Mouse (Mus musculus): ENCODE data around the gene S1pr2. TPM values are rescaled to one million over a fixed set of nuclear protein-coding genes. Genes with fewer than 3 reads are reported as not detected.

The S1pr2 gene
- polyA plus RNA-seq (2012; rRNA removed) (1.2 and 1.3 TPM in 2 replicates), polyA plus RNA-seq (2014; fragmentation: Nextera tagmentation; extraction: Ambion mirVana) (2.3 and 3.0 TPM in 2 replicates)

DNA sequence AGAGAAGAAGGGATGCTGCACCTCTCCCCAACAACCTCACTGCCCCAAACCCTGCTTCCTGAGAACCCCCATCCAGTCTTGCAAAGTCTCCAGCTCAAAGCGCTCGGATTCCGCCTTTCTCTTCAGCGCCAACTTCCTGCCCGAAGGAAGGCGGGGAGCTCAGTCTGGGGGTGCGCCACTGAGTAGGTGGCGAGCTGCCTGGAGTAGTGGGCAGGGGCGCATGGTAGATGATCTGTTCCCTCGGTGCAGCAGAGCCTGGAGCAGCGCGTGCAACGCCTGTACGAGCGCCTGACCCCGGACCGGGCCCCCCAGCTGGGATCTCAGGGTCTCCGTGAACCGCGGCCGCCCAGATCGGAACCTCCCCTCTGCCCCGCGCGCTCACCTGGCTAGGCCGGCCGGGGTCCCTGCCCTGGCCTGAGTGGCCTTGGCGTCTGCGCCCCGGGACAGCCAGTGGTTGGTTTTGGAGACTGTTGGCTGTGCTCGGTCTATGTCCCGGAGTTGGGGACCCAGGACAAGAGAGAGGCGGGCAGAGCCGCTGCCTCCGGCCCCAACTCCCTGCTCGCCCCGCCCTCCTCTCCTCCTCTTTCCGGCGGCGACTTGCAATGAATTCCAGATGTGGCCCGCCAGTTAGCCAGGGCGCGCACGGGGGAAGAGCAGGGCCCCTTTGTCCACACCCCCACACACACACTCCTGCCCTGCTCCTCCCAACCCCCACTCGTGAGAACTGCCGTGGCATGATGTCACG lies at the start of gene S1pr2:
S1pr2 (minus strand) TSS at position 566 of the 745 bp plus-strand sequence.
- Histone ChIP-seq H3K4me2 (ENCODE audit: low read depth) (peak within 1 kb of the TSS; percentile 90), H3K27me3 (ENCODE audit: control insufficient read depth, insufficient read depth, low read length) (no peaks in the 10 kb centered on the region), H3K9me3 (ENCODE audit: control insufficient read depth, low read length) (no peaks in the 10 kb centered on the region), H3K27ac (no peak within 1 kb of the TSS), H3K9ac (replicated peaks) (peak within 1 kb of the TSS; percentile 63), H3K4me3 (ENCODE audit: insufficient read depth in 1 of 2, low read depth in 2 of 2, low read length in 2 of 2) (peak within 1 kb of the TSS; percentile 73 to 77), H3K4me1 (replicated peaks; ENCODE audit: control insufficient read depth in 2 of 2, insufficient read depth in 2 of 2, low read length in 1 of 2) (peaks cover 3 to 28% of the 10 kb centered on the region in 2 experiments), H3K36me3 (replicated peaks; ENCODE audit: control insufficient read depth, insufficient read depth, low read depth) (no peaks in the 10 kb centered on the region)
- no peak for TF ChIP-seq CTCF (IDR thresholded peaks at IDR 0.05; ENCODE audit: low read depth)
- no peak for TF ChIP-seq EP300 (IDR thresholded peaks at IDR 0.05; ENCODE audit: low read depth)
- ATAC-seq (ENCODE audit: insufficient read depth) = peak; percentile 70
- under 1% methylated on average over 47 of the region's 47 CpGs for WGBS (ENCODE audit: insufficient replicate concordance)
- peak; percentile 45 to 50 (median 45) for DNase-seq (ENCODE audit: low read depth in 3 of 3, low spot score in 3 of 3)

DNA sequence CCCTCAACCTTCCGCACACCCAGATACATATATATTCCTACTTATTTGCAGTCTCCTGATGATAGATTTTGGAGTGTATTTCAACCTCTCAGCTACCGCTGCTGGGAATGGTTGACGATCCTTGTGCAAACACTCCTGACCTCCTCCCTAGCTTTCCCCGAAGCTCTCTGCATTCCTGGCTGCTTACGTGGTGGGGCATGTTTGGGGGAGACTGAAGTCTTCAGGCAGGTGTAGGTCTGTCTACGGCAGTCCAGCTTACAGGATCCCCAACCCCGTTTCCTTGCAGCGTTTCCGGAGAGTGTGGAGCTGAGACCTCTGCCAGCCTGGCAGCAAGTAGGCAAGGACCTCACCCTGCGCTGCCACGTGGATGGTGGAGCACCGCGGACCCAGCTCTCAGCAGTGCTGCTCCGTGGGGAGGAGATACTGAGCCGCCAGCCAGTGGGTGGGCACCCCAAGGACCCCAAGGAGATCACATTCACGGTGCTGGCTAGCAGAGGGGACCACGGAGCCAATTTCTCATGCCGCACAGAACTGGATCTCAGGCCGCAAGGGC lies 48.8 kb upstream of the S1pr2 start:
- Histone ChIP-seq H3K36me3 (replicated peaks; ENCODE audit: control insufficient read depth, insufficient read depth, low read depth) (no peaks in the 10 kb centered on the region), H3K27me3 (ENCODE audit: control insufficient read depth, insufficient read depth, low read length) (no peaks in the 10 kb centered on the region), H3K9me3 (ENCODE audit: control insufficient read depth, low read length) (no peaks in the 10 kb centered on the region), H3K27ac (no peak overlapping the region), H3K4me1 (replicated peaks; ENCODE audit: control insufficient read depth in 2 of 2, insufficient read depth in 2 of 2, low read length in 1 of 2) (peaks cover 15 to 17% of the 10 kb centered on the region in 2 experiments), H3K4me2 (ENCODE audit: low read depth) (no peak overlapping the region), H3K9ac (replicated peaks) (no peak overlapping the region), H3K4me3 (ENCODE audit: insufficient read depth in 1 of 2, low read depth in 2 of 2, low read length in 2 of 2) (no peak overlapping the region)
- TF ChIP-seq CTCF (IDR thresholded peaks at IDR 0.05; ENCODE audit: low read depth) (no peak), EP300 (IDR thresholded peaks at IDR 0.05; ENCODE audit: low read depth) (no peak)
- DNase-seq (ENCODE audit: low read depth in 3 of 3, low spot score in 3 of 3) (no peak), ATAC-seq (ENCODE audit: insufficient read depth) (no peak)
- WGBS (ENCODE audit: insufficient replicate concordance) = 80% methylated on average over 19 of the region's 19 CpGs

DNA sequence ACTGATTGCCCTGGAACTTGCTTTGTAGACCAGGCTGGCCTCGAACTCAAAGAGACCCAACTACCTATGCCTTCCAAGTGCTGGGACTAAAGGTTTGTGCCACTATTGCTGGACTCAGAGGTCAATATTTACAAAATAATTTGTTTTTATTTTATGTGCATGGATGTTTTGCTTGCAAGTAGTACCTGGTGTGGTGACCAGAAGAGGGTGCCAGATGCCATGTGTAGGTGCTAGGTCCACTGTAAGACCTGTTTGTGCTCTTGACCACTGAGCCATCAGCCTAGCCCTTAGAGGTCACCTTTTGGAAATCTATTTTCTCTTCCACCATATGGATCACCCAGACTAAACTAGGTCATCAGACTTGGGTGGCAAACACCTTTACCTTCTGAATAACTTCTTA lies 46.1 kb upstream of the S1pr2 start:
- 68% methylated on average over 1 of the region's 1 CpGs for WGBS (ENCODE audit: insufficient replicate concordance)
- Histone ChIP-seq H3K27me3 (ENCODE audit: control insufficient read depth, insufficient read depth, low read length) (no peaks in the 10 kb centered on the region; the same call in 1 of the 2 replicates), H3K27ac (no peak overlapping the region), H3K4me2 (ENCODE audit: low read depth) (no peak overlapping the region), H3K4me3 (ENCODE audit: insufficient read depth in 1 of 2, low read depth in 2 of 2, low read length in 2 of 2) (no peak overlapping the region), H3K36me3 (replicated peaks; ENCODE audit: control insufficient read depth, insufficient read depth, low read depth) (no peaks in the 10 kb centered on the region), H3K9me3 (ENCODE audit: control insufficient read depth, low read length) (no peaks in the 10 kb centered on the region), H3K4me1 (replicated peaks; ENCODE audit: control insufficient read depth in 2 of 2, insufficient read depth in 2 of 2, low read length in 1 of 2) (peaks cover 3 to 5% of the 10 kb centered on the region in 2 experiments), H3K9ac (replicated peaks) (no peak overlapping the region)
- ATAC-seq (ENCODE audit: insufficient read depth) = no peak
- no peak for TF ChIP-seq EP300 (IDR thresholded peaks at IDR 0.05; ENCODE audit: low read depth)
- TF ChIP-seq CTCF (IDR thresholded peaks at IDR 0.05; ENCODE audit: low read depth) = peak; percentile 41
- no peak for DNase-seq (ENCODE audit: low read depth in 3 of 3, low spot score in 3 of 3)

DNA sequence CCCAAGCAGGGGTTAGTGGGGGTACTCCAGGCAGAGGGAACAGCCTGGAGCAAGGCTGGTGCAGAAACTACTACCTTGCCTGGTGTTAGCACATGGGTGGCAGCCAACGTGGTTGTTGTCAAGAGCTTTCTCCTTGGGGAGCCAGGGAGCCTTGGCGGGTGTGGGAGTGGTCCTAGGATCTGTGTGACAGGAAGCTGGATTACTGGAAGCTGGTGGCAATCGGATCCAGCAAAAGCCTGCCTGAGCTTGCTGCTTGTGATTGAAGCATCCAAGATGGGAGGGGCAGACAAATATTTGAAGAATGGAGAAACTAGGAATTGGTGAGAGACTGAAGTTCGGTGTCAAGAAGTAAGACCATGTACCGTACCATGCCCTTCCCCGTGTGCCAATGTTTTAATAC lies 45.7 kb upstream of the S1pr2 start:
- Histone ChIP-seq H3K27me3 (ENCODE audit: control insufficient read depth, insufficient read depth, low read length) (peaks cover 3% of the 10 kb centered on the region), H3K27ac (no peak overlapping the region), H3K4me3 (ENCODE audit: insufficient read depth in 1 of 2, low read depth in 2 of 2, low read length in 2 of 2) (no peak overlapping the region), H3K4me2 (ENCODE audit: low read depth) (no peak overlapping the region), H3K36me3 (replicated peaks; ENCODE audit: control insufficient read depth, insufficient read depth, low read depth) (no peaks in the 10 kb centered on the region), H3K9ac (replicated peaks) (no peak overlapping the region), H3K4me1 (replicated peaks; ENCODE audit: control insufficient read depth in 2 of 2, insufficient read depth in 2 of 2, low read length in 1 of 2) (peaks cover 2 to 3% of the 10 kb centered on the region in 2 experiments; a peak in 2 of 4 replicates), H3K9me3 (ENCODE audit: control insufficient read depth, low read length) (no peaks in the 10 kb centered on the region)
- ATAC-seq (ENCODE audit: insufficient read depth) (no peak), DNase-seq (ENCODE audit: low read depth in 3 of 3, low spot score in 3 of 3) (no peak)
- WGBS (ENCODE audit: insufficient replicate concordance) = 69% methylated on average over 6 of the region's 6 CpGs
- TF ChIP-seq EP300 (IDR thresholded peaks at IDR 0.05; ENCODE audit: low read depth) = no peak

DNA sequence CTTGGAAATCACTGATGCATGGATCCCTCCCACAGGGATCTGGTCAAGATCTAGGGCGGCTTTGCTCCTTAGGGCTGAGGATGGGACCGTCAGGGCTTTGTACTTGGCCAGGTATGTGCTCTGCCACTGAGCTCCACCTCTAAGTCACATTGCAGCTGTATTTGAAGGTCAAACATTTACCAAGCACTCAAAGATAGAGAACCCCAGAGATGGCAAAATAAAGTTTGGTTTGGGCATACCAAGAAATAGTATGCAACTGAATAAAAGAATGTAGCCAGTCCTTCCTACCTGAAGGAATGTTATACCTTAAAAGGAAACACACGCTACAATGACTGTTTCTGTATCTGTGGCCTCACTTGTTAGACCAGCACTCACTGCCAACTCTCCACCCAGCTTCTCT lies 44.8 kb upstream of the S1pr2 start:
- H3K4me1 ChIP-seq (replicated peaks; ENCODE audit: control insufficient read depth in 2 of 2, insufficient read depth in 2 of 2, low read length in 1 of 2) = peaks cover 3 to 10% of the 10 kb centered on the region in 2 experiments; a peak in 3 of 4 replicates
- peaks cover 13% of the 10 kb centered on the region for H3K27me3 ChIP-seq (ENCODE audit: control insufficient read depth, insufficient read depth, low read length)
- no peaks in the 10 kb centered on the region for H3K9me3 ChIP-seq (ENCODE audit: control insufficient read depth, low read length)
- H3K36me3 ChIP-seq (replicated peaks; ENCODE audit: control insufficient read depth, insufficient read depth, low read depth) = no peaks in the 10 kb centered on the region
- WGBS (ENCODE audit: insufficient replicate concordance) = 72% methylated on average over 3 of the region's 3 CpGs
- H3K27ac ChIP-seq = no peak overlapping the region
- H3K4me3 ChIP-seq (ENCODE audit: insufficient read depth in 1 of 2, low read depth in 2 of 2, low read length in 2 of 2) = no peak overlapping the region
- no peak for DNase-seq (ENCODE audit: low read depth in 3 of 3, low spot score in 3 of 3)
- no peak overlapping the region for H3K9ac ChIP-seq (replicated peaks)
- H3K4me2 ChIP-seq (ENCODE audit: low read depth) = no peak overlapping the region
- no peak for ATAC-seq (ENCODE audit: insufficient read depth)
- TF ChIP-seq EP300 (IDR thresholded peaks at IDR 0.05; ENCODE audit: low read depth) = no peak
- TF ChIP-seq CTCF (IDR thresholded peaks at IDR 0.05; ENCODE audit: low read depth) = no peak

All from liver, embryonic 14.5 days (tissue).